Mouse (Mus musculus) kidney, postnatal 25 days (tissue): ENCODE results near the gene Vat1.
A peak's percentile ranks its signal among the peaks of the same experiment; 100 is the strongest.
"Not testable (repeated sequence)": the region's sequence is repeated elsewhere in the genome, so short reads cannot be mapped to it uniquely, and the experiment has no call there.

Experiments used
- DNase-seq, 2 experiments: peaks; one replicate each; pipeline ENCODE4 v3.0.0; 2021; ENCODE audit warnings: mixed read lengths in 2 of 2

Gene Vat1

GRCm38 (mm10) chr11:101465869-101466551, at the start of gene Vat1:
TSS of gene Vat1 (minus strand) at chr11:101466230.
- DNase-seq: peak; percentile 83 to 89

GRCm38 (mm10) chr11:101507090-101507489, 41.1 kb upstream of the Vat1 start:
- no peak for DNase-seq

- DNase-seq: no peak
Measured at GRCm38 (mm10) chr11:101506269-101506780, 40.3 kb upstream of the Vat1 start.

- DNase-seq: no peak
Measured at GRCm38 (mm10) chr11:101486126-101486525, 20.1 kb upstream of the Vat1 start.

GRCm38 (mm10) chr11:101485509-101486028, 19.5 kb upstream of the Vat1 start:
- DNase-seq: no peak

- DNase-seq: no peak
Measured at GRCm38 (mm10) chr11:101484814-101485213, 18.8 kb upstream of the Vat1 start.

GRCm38 (mm10) chr11:101484245-101484644, 18.2 kb upstream of the Vat1 start:
- DNase-seq: no peak

- DNase-seq: no peak
Measured at GRCm38 (mm10) chr11:101483804-101484203, 17.8 kb upstream of the Vat1 start.

GRCm38 (mm10) chr11:101480912-101481311, 14.9 kb upstream of the Vat1 start:
- no peak for DNase-seq

GRCm38 (mm10) chr11:101479171-101479635, 13.2 kb upstream of the Vat1 start:
- no peak for DNase-seq

GRCm38 (mm10) chr11:101477552-101478211, 11.7 kb upstream of the Vat1 start:
- DNase-seq: no peak

- no peak for DNase-seq
Measured at GRCm38 (mm10) chr11:101477194-101477551, 11.1 kb upstream of the Vat1 start.

- not testable (repeated sequence) for DNase-seq
Measured at GRCm38 (mm10) chr11:101476361-101476760, 10.3 kb upstream of the Vat1 start.

- DNase-seq: no peak
Measured at GRCm38 (mm10) chr11:101474298-101474697, 8.3 kb upstream of the Vat1 start.

GRCm38 (mm10) chr11:101473686-101474085, 7.7 kb upstream of the Vat1 start:
- not testable (repeated sequence) for DNase-seq

GRCm38 (mm10) chr11:101472336-101472735, 6.3 kb upstream of the Vat1 start:
- no peak for DNase-seq

GRCm38 (mm10) chr11:101471926-101472325, 5.9 kb upstream of the Vat1 start:
- DNase-seq: no peak

- DNase-seq: no peak
Measured at GRCm38 (mm10) chr11:101470206-101470605, 4.2 kb upstream of the Vat1 start.

GRCm38 (mm10) chr11:101469155-101469554, 3.1 kb upstream of the Vat1 start:
- no peak for DNase-seq

GRCm38 (mm10) chr11:101468731-101469130, 2.7 kb upstream of the Vat1 start:
- no peak for DNase-seq

GRCm38 (mm10) chr11:101468263-101468688, 2.2 kb upstream of the Vat1 start:
- no peak for DNase-seq

- DNase-seq: peak; percentile 74 to 83
Measured at GRCm38 (mm10) chr11:101467477-101468262, 1.6 kb upstream of the Vat1 start.

GRCm38 (mm10) chr11:101466552-101466950, 521 bp upstream of the Vat1 start:
- DNase-seq: not testable (repeated sequence)
